Mouse (Mus musculus) NIH3T3 (cell line): ENCODE results near the gene Prr27.

Experiments used
- DNase-seq: peaks from one replicate; pipeline ENCODE4 v3.0.0-alpha.2; 2012; ENCODE audit warnings: low read depth

The Prr27 gene

DNA sequence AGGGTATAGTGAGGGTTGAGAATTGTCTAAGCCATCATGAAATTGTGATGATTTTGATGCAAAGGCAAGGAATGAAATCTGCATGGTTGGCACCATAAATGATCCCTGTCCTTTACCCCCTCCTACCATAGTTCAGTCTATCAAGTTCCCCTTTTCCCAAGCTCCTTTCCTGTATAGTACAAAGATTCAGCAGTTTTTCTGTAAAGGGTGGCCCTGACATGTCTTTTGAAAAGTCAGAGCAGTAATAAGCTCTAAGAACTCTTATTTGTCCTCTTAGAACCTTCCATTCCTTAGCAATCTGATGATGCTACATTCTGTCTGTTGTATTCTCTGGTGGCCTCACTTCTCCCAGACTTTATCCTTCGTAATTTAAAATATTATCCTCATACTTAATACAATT, at the start of gene Prr27:
Prr27 (plus strand) TSS at position 301 of the 400 bp plus-strand sequence.
- no peak for DNase-seq

DNA sequence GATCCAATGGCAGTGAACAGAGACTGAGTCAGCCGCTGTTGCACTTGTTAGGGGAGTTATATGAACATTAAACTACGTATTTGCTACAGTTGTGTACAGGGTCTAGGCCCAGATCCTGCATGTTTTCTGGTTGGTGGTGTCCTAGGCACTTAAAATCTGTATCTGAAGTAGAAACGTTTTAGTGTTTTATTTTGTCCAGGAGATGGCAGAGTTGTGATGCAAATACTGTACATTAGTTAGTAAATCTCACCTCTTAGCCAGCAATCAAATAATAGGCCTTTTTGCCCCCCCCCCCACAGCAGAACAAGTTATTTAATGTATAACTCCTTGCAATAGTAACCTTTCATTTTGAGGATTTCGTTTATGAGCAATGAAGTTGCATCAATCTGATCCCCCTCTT, 42.8 kb upstream of the Prr27 start:
- DNase-seq = no peak

DNA sequence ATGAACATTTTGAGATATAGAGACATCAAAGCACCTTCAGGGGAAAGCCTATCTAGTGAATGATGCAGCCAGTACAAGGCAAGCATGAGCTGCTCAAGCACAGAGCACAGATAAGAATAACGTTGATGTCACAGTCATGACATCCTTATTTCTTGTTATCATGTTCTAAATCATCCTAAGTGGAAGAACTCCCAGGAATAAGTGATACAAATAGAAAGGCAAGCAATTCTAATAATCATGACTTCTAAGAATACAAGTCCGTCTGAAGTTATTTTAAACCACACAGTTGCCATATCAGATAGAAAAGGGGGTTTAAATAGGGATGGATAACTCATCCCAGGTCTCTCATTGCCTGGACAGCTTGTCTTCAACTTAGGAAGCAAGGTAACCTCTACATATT, 17.7 kb upstream of the Prr27 start, which contains the start of gene Csn1s2b:
Csn1s2b (plus strand) TSS at position 301 of the 400 bp plus-strand sequence.
- DNase-seq = no peak

DNA sequence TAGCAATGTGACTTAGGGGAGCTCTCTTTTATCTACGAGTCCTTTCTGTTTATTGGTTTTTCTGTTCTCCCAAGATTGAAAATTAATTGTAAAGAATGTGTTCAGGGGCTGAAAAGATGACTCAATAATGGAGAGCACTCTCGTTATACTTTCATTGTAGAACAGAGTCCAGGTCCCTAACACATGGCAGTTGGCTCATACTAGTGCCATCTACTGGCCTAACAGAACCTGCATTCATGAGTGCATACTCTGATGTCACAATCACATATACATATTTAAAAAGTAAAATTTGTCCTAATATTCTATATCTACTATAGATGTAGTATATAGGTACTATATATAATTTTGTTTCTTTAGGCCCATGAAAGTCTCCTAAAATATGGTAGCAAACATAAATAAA, 16.2 kb upstream of the Prr27 start:
- no peak for DNase-seq

GRCm38 (mm10) chr5:87855136-87855716, 29.7 kb downstream of the Prr27 start:
- no peak for DNase-seq

GRCm38 (mm10) chr5:87870084-87870483, 44.6 kb downstream of the Prr27 start:
- DNase-seq = no peak

DNA sequence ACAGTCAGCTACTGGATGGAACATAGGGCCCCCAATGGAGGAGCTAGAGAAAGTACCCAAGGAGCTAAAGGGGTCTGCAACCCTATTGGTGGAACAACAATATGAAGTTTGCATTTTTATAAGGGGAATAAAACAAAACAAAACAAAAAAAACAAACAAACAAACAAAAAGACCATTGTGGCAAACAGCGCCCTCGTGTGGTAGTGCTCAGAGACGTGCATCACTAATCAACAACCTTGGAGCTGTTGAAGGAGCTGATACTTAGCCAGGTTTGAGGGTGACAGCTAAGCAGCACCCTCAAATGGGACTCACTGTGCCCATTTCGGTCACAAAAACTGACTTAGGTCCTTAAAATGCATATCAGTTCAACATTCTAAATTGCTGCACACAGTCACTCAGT, 45.9 kb downstream of the Prr27 start:
- peak; percentile 3 for DNase-seq

- DNase-seq = no peak
Measured at GRCm38 (mm10) chr5:87884729-87885128, 59.2 kb downstream of the Prr27 start, which contains the start of gene Odam. Odam (plus strand) TSS chr5:87885029.
